Mouse (Mus musculus) urinary bladder, adult 2 months (tissue): ENCODE results near the gene Gm7534. TPM values are rescaled to one million over a fixed set of nuclear protein-coding genes. Genes with fewer than 3 reads are reported as not detected.
"Not testable (repeated sequence)": the region's sequence is repeated elsewhere in the genome, so short reads cannot be mapped to it uniquely, and the experiment has no call there.

Experiments
- DNase-seq: peaks from one replicate; pipeline ENCODE4 v3.0.0; 2022; ENCODE audit warnings: low spot score
- polyA plus RNA-seq: library from polyadenylated mRNA; depleted of rRNA; stranded (reverse); fragments of >200 nt; gene quantifications from 2 replicates; pipeline ENCODE4 v1.2.3, GENCODE M21; 2012

The Gm7534 gene
- polyA plus RNA-seq, 1 experiment = not detected

- DNase-seq = no peak
These were observed 614 bp upstream of the Gm7534 start for GRCm38 (mm10) chr4:134203340-134203896.

- no peak for DNase-seq
These were observed 3.4 kb downstream of the Gm7534 start for GRCm38 (mm10) chr4:134199371-134199770.

- DNase-seq = no peak
These were observed 16.5 kb downstream of the Gm7534 start for GRCm38 (mm10) chr4:134186268-134186667.

- no peak for DNase-seq
These were observed 17.2 kb downstream of the Gm7534 start for GRCm38 (mm10) chr4:134185569-134185968.

GRCm38 (mm10) chr4:134183711-134184110 lies 19.1 kb downstream of the Gm7534 start:
- no peak for DNase-seq

GRCm38 (mm10) chr4:134181825-134182224 lies 21.0 kb downstream of the Gm7534 start:
- DNase-seq = no peak

- DNase-seq = no peak
These were observed 21.7 kb downstream of the Gm7534 start for GRCm38 (mm10) chr4:134181112-134181511.

GRCm38 (mm10) chr4:134172391-134172790 lies 30.4 kb downstream of the Gm7534 start:
- no peak for DNase-seq

GRCm38 (mm10) chr4:134166906-134167305 lies 35.9 kb downstream of the Gm7534 start:
- no peak for DNase-seq

- no peak for DNase-seq
These were observed 37.0 kb downstream of the Gm7534 start for GRCm38 (mm10) chr4:134165548-134166465.

GRCm38 (mm10) chr4:134165024-134165423 lies 37.8 kb downstream of the Gm7534 start:
- no peak for DNase-seq

- no peak for DNase-seq
These were observed 38.2 kb downstream of the Gm7534 start for GRCm38 (mm10) chr4:134164591-134164990.

- peak; percentile 28 for DNase-seq
These were observed 42.7 kb downstream of the Gm7534 start for GRCm38 (mm10) chr4:134160071-134160470.

GRCm38 (mm10) chr4:134158774-134159173 lies 44.0 kb downstream of the Gm7534 start:
- no peak for DNase-seq

- no peak for DNase-seq
These were observed 45.2 kb downstream of the Gm7534 start for GRCm38 (mm10) chr4:134157558-134157957.

GRCm38 (mm10) chr4:134156744-134157143 lies 46.1 kb downstream of the Gm7534 start:
- DNase-seq = no peak

GRCm38 (mm10) chr4:134155961-134156465 lies 46.8 kb downstream of the Gm7534 start:
- DNase-seq = no peak

- DNase-seq = no peak
These were observed 47.3 kb downstream of the Gm7534 start for GRCm38 (mm10) chr4:134155531-134155930.

GRCm38 (mm10) chr4:134154354-134154753 lies 48.5 kb downstream of the Gm7534 start:
- no peak for DNase-seq

- no peak for DNase-seq
These were observed 49.1 kb downstream of the Gm7534 start for GRCm38 (mm10) chr4:134153656-134154055.

GRCm38 (mm10) chr4:134152112-134152511 lies 50.7 kb downstream of the Gm7534 start:
- DNase-seq = no peak

- DNase-seq = no peak
These were observed 53.4 kb downstream of the Gm7534 start for GRCm38 (mm10) chr4:134149389-134149788.

- DNase-seq = not testable (repeated sequence)
These were observed 58.5 kb downstream of the Gm7534 start for GRCm38 (mm10) chr4:134144297-134144696.
